ENCODE assay signal across 23 mouse cellular contexts in genomic region chr12:86435651-86436050, GRCm38 (mm10).
"Had no signal": no experiment of that assay in that cellular context is flagged by ENCODE, and none has a peak within 500 bp of the region (broad histone marks: within the 10 kb centered on the region; RNA-seq: fewer than 3 reads in every experiment).

No protein-coding gene starts in this region.

- DNase-seq: gastrocnemius, adult 2 months; gastrocnemius, postnatal 10 days; gastrocnemius, postnatal 36 days; heart, adult 11 months; heart, adult 2 months; heart, postnatal 14 days; heart, postnatal 36 days; kidney, adult 11 months; kidney, adult 2 months; kidney, adult 9 months; kidney, postnatal 14 days; kidney, postnatal 36 days; layer of hippocampus, adult 9-11 months; layer of hippocampus, postnatal 36 days; left cerebral cortex, postnatal 4 days had no signal

- H3K9me3 ChIP-seq: heart, embryonic 13.5 days; heart, embryonic 15.5 days; hindbrain, embryonic 13.5 days; hindbrain, embryonic 15.5 days; kidney, embryonic 15.5 days; limb, embryonic 13.5 days; limb, embryonic 15.5 days; liver, embryonic 12.5 days had no signal

- H3K27me3 ChIP-seq: heart, embryonic 13.5 days; hindbrain, embryonic 15.5 days had no signal

- H3K4me1 ChIP-seq: liver, embryonic 12.5 days had no signal

- H3K36me3 ChIP-seq: heart, embryonic 13.5 days; heart, embryonic 15.5 days; hindbrain, embryonic 13.5 days; hindbrain, embryonic 15.5 days; kidney, embryonic 15.5 days; limb, embryonic 13.5 days; limb, embryonic 15.5 days; liver, embryonic 12.5 days had no signal

- H3K4me3 ChIP-seq: gastrocnemius, adult 2 months; heart, adult 2 months; heart, embryonic 13.5 days; heart, embryonic 15.5 days; hindbrain, embryonic 13.5 days; hindbrain, embryonic 15.5 days; kidney, embryonic 15.5 days; limb, embryonic 13.5 days; limb, embryonic 15.5 days; liver, embryonic 12.5 days had no signal
